Mouse (Mus musculus): ENCODE results near the gene Dpysl5. TPM values are rescaled to one million over a fixed set of nuclear protein-coding genes. Genes with fewer than 3 reads are reported as not detected.

Dpysl5 gene
- polyA plus RNA-seq (2012; rRNA removed; ENCODE audit: low replicate concordance): 1.1 TPM in 2 replicates

DNA sequence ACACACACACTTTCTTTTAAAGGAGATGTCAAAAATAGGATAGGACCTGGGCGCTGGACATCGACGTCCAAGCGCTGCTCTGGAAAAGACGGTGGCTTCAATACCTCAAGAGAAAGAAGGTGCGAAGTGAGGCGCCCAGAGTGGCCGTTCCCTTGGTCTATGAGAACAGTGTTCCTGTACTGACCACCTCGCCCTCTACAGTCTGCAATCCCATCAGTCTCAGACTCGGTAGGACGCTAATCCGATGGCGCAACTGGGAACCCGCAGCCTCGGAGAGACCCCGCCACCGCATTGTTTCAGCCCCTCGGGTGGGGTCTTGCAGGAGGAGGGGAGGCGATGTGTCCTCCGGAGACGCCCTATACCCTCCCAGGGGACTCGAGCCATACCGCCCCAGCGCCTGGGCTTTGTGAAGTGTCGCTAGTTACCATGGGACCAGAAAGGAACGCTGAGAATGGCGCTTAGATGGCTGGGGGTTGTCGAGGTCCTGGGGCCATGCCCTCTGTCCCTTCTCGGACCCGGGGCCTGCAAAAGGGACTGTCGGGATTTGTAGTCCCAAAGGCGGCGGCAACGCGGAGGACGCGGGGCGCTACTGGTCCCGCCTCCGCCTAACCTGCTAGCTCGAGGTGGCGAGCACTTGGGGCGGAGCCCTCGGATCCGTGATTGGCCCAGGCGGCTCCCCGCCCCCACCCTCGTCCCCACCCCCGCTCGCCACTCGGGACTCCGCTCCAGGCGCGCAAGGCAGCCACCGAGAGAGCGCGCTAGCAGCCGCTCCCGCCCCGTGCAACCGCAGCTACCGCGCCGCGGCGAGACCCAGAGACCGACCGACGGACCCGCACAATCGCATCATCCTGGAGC lies at the start of gene Dpysl5:
Dpysl5 (plus strand) TSS at position 418 of the 855 bp plus-strand sequence.

DNA sequence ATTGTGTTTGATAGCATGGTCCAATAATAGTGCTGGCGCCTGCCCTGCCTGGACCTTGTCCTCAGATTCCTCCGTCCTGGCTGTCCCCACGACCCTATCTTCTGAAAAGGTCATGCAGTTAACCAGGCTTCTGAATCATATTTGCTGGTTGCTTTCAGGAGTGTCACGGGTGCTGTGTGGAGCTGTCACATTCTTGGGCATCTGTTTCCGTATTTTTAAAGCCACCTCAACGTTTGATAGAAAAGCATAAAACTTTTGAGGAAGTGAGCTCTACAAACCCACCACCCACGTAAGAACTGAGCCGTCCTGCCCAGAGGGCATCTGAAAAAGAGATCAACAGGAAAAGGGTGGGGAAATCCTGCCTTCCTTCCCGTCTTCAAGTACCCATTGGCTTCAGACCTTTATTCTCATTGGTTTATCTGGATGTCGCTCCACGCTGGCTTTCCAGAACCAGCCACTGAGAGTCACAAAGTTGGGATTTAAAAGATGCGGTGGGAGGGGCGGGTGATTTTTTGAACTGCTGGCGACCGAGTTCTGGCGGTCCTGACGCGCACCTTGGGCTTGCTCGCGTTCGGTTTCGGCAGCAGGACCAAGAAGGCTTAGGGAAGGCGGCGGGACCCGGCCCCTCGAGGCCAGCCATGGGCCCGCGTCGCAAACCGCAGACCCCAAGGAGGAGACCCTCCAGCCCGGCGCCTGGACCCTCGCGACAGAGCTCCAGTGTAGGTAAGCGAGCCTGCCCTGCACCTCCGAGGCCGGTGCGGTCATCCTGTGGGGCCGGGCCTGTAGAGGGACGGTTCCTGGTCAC lies 44.8 kb upstream of the Dpysl5 start, which contains the start of gene Cenpa:
Cenpa (plus strand) TSS at position 387 of the 805 bp plus-strand sequence.

DNA sequence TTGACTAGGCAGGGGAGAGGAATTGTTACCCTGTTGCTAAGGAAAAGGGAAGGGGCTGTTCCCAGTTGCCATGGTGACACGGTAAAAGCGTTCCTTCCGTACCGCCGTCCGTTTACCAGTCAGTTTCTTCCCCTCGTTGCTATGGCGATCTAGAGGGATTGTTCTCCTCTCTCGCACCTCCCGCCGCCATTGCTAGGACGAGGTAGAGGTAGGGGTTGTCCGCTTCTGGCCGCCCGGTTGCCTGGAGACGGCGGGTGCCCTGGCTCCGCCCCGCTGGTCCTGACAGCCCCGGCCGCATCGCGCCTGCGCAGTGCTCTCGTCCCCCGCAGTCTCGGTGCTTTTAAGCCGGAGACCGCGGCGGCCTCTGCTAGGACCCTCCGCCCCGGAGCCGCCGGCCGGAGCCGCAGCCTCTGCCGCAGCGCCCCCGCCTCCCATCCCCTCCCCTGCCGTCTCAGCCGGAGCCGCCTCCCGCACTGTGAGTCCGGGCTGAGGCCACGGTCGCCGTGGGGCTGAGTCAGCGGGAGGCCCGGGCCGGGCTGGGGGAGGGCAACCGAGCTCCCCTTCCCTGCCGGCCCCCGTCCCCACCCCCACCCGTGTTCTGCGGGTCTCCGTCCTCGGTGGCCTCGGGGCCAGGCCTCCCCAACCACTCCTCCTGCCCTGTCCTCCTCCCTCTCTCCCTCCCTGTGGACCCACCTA lies 103.2 kb downstream of the Dpysl5 start, which contains the start of gene Mapre3:
Mapre3 (plus strand) TSS at position 218 of the 696 bp plus-strand sequence.

Other genes with a start within 250 kb of the Dpysl5 start
- 0.09 and 0.17 TPM in 2 replicates for gene Otof, start 249.6 kb upstream of the Dpysl5 start, polyA plus RNA-seq (2012; rRNA removed; ENCODE audit: low replicate concordance)
- not detected in 2 replicates for gene 1700001C02Rik, start 245.5 kb upstream of the Dpysl5 start, polyA plus RNA-seq (2012; rRNA removed; ENCODE audit: low replicate concordance)
- gene Cib4, start 165.7 kb upstream of the Dpysl5 start, polyA plus RNA-seq (2012; rRNA removed; ENCODE audit: low replicate concordance): not detected in 2 replicates
- gene Kcnk3, start 123.4 kb upstream of the Dpysl5 start, polyA plus RNA-seq (2012; rRNA removed; ENCODE audit: low replicate concordance): 12.3 and 27.2 TPM in 2 replicates
- 65.4 and 74.6 TPM in 2 replicates for gene Slc35f6, start 63.6 kb upstream of the Dpysl5 start, polyA plus RNA-seq (2012; rRNA removed; ENCODE audit: low replicate concordance)
- 37.7 and 44.8 TPM in 2 replicates for gene Cenpa, start 44.8 kb upstream of the Dpysl5 start, polyA plus RNA-seq (2012; rRNA removed; ENCODE audit: low replicate concordance)
- 53.8 and 61.7 TPM in 2 replicates for gene Mapre3, start 103.1 kb downstream of the Dpysl5 start, polyA plus RNA-seq (2012; rRNA removed; ENCODE audit: low replicate concordance)
- 111 and 119 TPM in 2 replicates for gene Tmem214, start 156.4 kb downstream of the Dpysl5 start, polyA plus RNA-seq (2012; rRNA removed; ENCODE audit: low replicate concordance)
- gene Agbl5, start 177.1 kb downstream of the Dpysl5 start, polyA plus RNA-seq (2012; rRNA removed; ENCODE audit: low replicate concordance): 11.1 and 15.1 TPM in 2 replicates
- gene Ost4, start 196.2 kb downstream of the Dpysl5 start, polyA plus RNA-seq (2012; rRNA removed; ENCODE audit: low replicate concordance): 194 and 257 TPM in 2 replicates
- 56.7 and 63.1 TPM in 2 replicates for gene Emilin1, start 201.8 kb downstream of the Dpysl5 start, polyA plus RNA-seq (2012; rRNA removed; ENCODE audit: low replicate concordance)
- gene Khk, start 209.9 kb downstream of the Dpysl5 start, polyA plus RNA-seq (2012; rRNA removed; ENCODE audit: low replicate concordance): 381 and 1,004 TPM in 2 replicates
- gene Cgref1, start 234.0 kb downstream of the Dpysl5 start, polyA plus RNA-seq (2012; rRNA removed; ENCODE audit: low replicate concordance): 856 and 917 TPM in 2 replicates
- 409 and 432 TPM in 2 replicates for gene Preb, start 248.8 kb downstream of the Dpysl5 start, polyA plus RNA-seq (2012; rRNA removed; ENCODE audit: low replicate concordance)

Data from duodenum, adult 2 months (tissue).